Mouse (Mus musculus) brown adipose tissue, adult 24 weeks (tissue): ENCODE data around the gene Lclat1. TPM values are rescaled to one million over a fixed set of nuclear protein-coding genes. Genes with fewer than 3 reads are reported as not detected.

Experiments
- H3K27ac ChIP-seq: fragments of 200-500 bp; replicated peaks from 2 replicates; pipeline ENCODE4 v1.5.1; 2012; ENCODE audit warnings: low read depth, mild to moderate bottlenecking, low read length
- H3K4me1 ChIP-seq: fragments of 200-500 bp; 2 replicates; pipeline ENCODE4 v1.6.1; 2012; ENCODE audit warnings: low read length, mixed read lengths; ENCODE audit not compliant: control insufficient read depth, insufficient read depth, insufficient read length
- H3K4me3 ChIP-seq: fragments of 200-500 bp; 2 replicates; pipeline ENCODE4 v1.5.1; 2012; ENCODE audit warnings: low read depth, mild to moderate bottlenecking, low read length, moderate library complexity; ENCODE audit not compliant: insufficient read depth
- polyA plus RNA-seq: library from polyadenylated mRNA; stranded (reverse); fragments of >200 nt; gene quantifications from 2 replicates; pipeline ENCODE4 v1.2.4, GENCODE M21; 2012; ENCODE audit not compliant: missing spikeins, insufficient read depth, insufficient read length

Lclat1 gene
- polyA plus RNA-seq, 1 experiment, result 12.8 TPM

DNA sequence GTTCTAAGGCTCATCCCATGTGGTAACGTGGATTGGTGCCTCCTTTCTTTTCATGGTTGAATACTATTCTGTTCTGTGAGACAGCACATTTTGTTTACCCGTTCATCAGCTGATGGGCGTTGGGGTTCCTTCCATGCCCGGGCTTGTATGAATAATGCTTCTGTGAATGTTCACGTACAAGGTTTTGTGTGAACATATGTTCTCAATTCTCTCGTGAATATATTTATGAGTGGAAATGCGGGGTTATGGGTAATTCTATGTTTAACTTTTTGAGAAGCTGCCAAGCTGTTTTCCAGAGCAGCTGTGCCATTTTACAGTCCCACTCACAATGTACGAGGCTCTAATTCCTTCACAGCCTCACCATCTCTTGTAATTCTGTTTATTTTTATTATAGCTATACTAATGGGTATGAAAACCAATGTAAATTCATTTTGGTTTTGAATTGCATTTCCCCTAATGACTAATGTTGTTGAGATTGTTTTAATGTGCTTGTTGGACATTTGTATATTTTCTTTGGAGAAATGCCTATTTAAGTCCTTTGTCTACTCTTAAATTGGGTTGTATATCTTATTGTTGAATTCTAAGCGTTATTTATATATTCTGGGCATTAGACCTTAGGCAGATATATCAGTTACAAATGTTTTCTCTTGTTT lies 32.4 kb upstream of the Lclat1 start:
- H3K4me1 ChIP-seq, result no peaks in the 10 kb centered on the region
- H3K4me3 ChIP-seq, result no peak overlapping the region
- H3K27ac ChIP-seq, result no peak overlapping the region

DNA sequence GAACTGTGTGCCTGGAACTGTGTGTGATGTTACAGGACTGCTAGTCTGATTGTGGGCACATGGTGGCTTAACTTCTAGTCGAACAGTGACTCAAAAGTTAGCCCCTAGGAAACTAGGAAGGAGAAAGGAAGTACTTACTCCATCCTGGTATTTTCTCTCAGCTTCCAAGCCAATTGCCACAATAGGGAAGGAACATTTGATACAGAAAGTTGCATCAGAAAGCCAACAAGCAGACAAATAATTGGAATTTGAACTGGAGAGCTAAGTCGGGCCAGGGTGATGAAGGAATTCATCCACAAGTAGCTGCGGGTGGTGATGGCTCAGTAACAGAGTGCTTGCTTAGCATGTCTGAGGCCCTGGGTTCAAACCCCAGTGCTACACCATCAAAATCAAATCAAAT lies 30.1 kb upstream of the Lclat1 start:
- H3K4me1 ChIP-seq, result no peaks in the 10 kb centered on the region
- H3K27ac ChIP-seq, result peak overlapping the region; percentile 64
- H3K4me3 ChIP-seq, result no peak overlapping the region

DNA sequence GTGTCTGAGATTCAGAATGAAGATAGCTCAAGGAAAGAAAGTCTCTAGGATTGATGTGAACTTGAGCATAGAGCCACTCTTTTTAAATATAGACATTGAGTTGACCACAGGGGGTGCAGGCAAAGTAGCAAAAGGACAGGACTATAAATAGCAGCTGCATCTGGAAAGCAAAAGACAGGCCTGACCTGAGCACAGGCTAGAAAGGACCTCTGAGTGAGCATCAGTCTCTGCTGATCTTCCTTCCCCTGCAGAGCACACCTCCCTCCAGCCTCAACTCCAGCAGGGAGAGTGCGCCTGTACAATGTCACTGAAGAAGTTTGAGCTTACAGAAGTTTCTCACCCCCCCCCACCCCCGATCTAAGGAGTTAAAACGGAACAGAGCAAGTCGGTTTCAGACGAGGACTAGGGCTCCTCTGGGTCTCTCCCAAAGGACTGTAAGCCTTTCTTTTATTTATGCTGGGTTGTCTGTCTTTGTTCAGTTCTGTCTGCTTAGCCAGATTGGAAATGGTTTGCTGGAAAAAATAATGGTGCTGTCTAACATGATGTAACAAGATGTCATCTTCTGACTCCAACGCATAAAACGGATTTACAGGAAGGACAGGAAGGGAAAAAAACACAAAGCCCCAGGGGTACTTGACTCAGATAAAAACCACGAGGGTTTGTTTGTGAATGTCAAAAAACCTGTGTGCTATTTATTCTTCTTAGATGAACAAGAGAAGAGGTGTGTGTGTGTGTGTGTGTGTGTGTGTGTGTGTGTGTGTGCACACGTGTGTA lies 26.2 kb upstream of the Lclat1 start:
- H3K4me3 ChIP-seq, result no peak overlapping the region
- H3K4me1 ChIP-seq, result no peaks in the 10 kb centered on the region
- no peak overlapping the region for H3K27ac ChIP-seq

DNA sequence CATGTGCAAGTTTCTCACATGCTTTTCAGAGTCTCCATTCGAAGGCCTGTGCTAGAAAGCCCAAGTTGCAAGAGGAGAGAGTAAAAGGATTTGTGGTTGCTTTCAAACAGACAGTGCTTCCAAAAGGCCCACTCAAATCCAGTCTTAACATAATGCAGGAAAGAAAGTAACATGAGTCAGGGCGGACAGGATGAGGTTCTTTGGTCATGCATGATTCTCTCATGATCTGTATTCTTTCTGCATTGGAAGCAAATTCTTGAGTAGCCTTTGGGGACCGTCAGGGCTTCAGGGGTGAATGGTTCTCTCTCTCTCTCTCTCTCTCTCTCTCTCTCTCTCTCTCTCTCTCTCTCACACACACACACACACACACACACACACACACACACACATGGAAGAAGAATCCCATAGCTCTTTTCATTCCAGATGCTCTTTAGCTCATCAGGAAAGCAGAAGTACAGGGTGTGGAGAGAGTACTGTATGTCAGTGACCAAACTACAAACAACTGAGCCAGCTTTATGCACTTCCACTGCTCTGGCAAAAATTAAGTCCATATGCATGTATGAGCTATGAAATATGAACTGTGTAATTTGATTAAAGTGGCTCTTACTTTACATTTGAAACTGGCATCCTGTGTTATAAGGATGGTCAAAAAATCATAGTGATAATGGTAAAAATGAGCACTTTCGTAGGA lies 25.1 kb upstream of the Lclat1 start:
- H3K27ac ChIP-seq, result no peak overlapping the region

DNA sequence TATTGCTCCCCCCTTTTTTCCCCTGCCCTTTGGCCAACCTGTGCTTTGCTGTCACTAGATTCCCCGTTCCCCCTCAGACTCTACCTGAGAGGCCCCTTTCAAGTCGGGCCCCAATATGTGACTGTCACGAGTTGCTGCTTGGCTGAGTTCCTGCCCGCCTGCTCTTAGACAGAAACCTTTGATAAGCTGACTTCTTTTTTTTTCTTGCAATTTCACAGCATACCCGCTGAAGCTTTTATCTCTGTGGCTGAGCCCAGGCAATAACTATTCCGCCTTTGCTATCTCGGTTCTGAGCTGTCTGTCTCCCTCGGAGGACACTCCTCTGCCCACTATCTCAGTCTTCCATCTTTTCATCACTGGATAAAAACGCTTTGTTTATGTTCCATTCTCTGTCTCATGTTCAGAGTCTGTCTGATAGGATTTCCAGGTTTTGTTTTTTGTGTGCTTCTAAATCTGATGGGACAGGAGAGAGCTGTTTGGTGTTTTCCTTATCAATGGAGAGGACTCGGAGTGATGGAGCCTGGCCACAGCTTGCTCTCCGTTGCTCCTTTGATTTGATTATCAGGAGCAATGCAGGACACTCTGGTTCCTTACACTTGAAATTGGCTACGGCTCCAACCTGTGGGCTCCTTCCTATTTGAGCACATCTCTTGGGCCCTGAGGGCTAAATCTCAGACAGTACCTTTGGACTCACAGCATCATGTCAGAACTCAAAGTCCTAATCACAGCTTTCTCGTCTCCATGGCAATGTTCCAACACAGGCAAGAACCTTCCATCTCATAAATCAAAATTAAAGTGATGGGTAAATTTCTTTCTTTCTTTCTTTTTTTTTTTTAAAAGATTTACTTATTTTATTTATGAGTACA lies 20.5 kb upstream of the Lclat1 start:
- Histone ChIP-seq H3K4me1 (no peaks in the 10 kb centered on the region; the same call in 1 of the 2 replicates), H3K4me3 (no peak overlapping the region), H3K27ac (no peak overlapping the region)

More for the DNA sequence above, 25.1 kb upstream of the Lclat1 start:
- Histone ChIP-seq H3K4me3 (no peak overlapping the region), H3K4me1 (no peaks in the 10 kb centered on the region; the same call in 1 of the 2 replicates)

DNA sequence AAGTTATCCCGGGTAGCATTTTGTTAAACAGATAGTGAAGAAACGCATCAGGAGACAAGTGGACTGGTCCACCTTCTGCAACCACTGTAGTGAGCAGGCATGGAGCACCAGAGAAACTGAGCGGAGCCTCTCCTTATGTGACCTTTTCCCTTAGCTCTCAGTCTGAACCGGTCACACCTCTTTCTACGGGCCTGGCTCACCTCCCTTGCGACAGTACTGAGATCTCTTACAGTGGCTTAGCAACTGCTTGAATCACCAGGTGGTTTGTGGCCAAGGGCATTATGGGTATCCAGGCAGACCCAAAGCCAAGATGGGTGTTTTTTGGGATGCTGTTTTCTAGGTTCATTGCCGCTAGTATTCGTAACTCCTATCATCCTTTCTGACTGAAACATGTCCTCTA lies 16.4 kb upstream of the Lclat1 start:
- Histone ChIP-seq H3K4me3 (no peak overlapping the region), H3K4me1 (no peaks in the 10 kb centered on the region; the same call in 1 of the 2 replicates), H3K27ac (no peak overlapping the region)

DNA sequence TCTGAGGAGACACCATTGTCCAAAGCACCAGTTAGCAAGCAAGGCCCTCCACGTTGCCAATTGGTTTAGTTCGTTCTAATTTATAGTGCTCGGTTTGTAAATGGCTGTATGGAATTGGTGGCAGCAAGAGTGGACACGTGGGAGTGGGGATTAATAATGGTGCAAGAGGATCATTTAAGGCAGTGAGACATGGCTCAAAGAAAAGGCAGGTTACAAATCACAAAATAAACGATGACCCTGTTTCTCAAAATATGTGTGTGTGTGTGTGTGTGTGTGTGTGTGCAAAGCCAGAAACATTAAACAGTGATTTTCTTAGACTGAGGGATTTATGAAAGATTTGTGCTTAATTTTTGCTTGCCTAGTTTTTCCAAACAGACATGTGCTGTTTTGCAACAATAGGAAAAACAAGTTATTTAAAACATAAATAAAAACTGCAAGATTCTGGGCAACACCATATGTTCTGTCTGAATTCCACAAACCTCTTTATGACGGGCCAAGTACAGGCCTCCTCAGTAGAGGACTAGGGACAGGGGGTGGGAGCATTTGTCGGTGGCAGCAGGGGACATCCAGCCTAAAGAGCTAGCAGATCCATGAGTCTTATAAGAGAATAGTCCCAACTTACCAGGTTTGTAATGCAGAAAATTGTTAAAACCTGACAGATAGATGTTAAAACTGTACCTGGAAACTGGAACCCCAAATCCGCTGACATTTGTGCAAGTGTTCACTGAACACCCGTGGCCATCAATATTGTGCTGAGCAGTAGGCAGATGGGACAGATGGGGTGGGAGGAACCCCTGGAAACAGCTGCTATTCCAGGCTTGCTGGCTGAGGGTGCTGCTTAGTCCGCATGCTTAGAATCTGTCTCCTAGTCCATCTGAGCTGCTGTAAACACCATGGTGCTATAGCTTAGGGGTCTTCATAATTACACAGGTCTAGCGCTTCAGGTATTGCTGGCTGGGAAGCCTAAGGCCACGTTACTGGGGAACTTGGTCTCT lies 15.4 kb upstream of the Lclat1 start:
- no peak overlapping the region for H3K4me3 ChIP-seq
- no peak overlapping the region for H3K27ac ChIP-seq
- H3K4me1 ChIP-seq, result no peaks in the 10 kb centered on the region

DNA sequence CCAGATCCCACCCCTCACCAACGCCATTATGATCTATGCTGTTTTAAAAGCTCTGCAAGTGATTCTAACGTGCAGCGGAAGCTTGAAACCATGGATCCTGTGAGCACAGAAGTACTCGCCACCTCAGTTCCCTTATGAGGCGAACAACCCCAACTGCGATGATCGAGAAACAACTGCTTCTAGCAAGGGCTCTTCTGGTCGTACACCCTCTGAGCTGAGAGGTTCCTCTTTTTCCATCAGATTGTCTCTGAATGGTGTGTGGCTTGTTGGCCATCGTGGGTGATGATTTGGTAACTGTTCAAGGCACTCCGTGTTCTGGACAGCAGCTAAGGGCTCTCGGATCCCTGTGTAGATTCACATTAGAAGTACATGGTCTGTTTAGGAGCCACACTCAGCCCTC lies 12.7 kb upstream of the Lclat1 start:
- Histone ChIP-seq H3K27ac (no peak overlapping the region), H3K4me3 (no peak overlapping the region), H3K4me1 (no peaks in the 10 kb centered on the region)

DNA sequence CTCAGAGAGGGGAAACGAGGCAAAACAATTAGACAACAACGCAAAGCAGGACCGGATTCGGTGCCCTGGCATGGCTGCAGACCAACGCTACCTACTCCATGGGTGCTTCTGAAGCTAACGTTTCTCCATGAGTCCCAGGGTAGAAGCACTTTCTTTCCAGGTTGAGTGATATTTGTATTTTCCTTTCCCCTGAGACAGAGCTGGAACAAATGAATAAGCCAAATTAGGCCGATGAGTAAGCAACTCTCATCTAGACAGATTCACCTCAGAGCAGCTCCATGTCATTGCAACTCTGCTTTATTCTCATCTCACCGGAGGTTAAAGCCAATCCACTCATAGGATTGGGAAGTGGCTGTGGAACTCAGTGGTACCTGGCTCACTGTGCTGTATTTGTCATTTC lies 12.2 kb upstream of the Lclat1 start:
- H3K4me3 ChIP-seq, result no peak overlapping the region
- no peak overlapping the region for H3K27ac ChIP-seq
- no peaks in the 10 kb centered on the region for H3K4me1 ChIP-seq

DNA sequence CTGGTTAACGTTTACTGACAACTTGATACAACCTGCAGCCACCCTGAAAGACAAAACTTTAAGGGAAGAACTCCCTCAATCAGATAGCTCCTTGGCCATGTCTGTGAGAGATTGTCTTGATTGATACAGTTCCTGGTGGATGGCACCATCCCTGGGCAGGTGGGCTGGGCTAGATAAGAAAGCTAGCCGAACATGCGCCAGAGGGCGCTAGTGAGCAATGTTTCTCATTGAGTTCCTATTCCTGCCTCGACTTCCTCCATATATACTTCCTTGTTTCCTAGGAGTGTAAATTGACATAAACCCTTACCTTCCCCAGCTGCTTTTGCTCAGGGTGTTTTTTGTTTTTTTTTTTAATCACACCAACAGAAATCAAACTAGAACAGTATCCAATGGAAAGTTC lies 11.3 kb upstream of the Lclat1 start:
- no peaks in the 10 kb centered on the region for H3K4me1 ChIP-seq
- H3K4me3 ChIP-seq, result no peak overlapping the region
- no peak overlapping the region for H3K27ac ChIP-seq

DNA sequence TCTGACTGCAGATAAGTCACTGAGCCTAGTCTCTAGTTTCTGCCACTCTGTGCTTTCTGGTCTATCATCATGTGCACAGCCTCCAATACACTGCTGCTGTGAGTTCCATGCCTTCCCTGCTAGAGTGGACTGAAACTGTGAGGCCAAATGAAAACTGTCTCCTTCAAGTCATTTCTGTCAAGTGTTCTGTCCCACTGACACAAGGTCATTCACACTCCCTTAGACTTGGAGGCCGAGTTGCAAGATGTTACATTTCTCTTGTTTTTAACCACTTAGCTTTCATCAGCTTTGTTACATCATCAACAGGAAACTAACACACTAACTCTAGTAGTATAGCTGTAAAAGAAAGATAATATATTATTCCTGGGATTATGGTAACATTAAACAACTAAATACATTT lies 9.1 kb upstream of the Lclat1 start:
- Histone ChIP-seq H3K4me3 (no peak overlapping the region), H3K27ac (no peak overlapping the region), H3K4me1 (no peaks in the 10 kb centered on the region)

DNA sequence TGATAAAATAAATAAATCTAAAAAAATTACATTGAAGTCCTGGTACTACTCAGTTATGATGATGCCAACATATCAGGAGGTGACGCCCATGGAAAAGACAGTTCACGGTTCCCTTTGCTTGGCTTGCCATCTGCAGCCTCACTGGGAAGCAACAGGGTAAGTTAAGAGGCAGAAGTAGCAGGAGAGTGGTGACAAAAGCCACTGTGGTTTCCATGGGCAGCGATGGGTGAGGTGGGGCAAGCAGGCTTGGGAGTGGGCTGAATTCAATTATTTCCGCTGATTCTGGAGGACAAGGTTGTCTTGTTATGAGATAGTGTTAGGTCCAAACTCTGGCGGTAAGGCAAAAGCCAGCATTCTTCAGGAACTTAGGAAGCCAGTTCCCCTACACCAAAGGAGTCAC lies 7.4 kb upstream of the Lclat1 start:
- Histone ChIP-seq H3K27ac (no peak overlapping the region), H3K4me1 (no peaks in the 10 kb centered on the region), H3K4me3 (no peak overlapping the region)

DNA sequence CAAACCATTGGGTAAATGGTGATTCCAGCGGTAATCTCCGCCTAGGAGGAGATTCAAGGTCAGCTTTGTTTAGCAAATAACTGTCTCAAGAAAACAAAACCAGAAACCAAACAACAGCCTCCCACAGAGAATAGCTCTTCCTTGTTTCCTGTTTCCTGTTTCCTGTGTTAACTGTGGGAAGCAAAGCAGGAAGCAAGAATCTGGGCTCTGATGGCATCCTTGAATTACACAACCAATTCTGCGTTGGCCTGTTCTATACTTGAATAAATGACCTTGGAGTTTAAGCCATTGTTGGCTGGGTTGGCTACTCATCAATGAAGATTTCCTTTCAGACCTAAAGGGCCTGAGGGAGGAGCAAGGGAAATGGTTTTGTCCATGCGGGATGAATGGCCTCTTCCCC lies 5.2 kb upstream of the Lclat1 start:
- H3K4me3 ChIP-seq, result no peak overlapping the region
- no peaks in the 10 kb centered on the region for H3K4me1 ChIP-seq
- H3K27ac ChIP-seq, result peak overlapping the region; percentile 20
